Comparison of ENCODE assay signal across 19 mouse cellular contexts in the genomic region with DNA sequence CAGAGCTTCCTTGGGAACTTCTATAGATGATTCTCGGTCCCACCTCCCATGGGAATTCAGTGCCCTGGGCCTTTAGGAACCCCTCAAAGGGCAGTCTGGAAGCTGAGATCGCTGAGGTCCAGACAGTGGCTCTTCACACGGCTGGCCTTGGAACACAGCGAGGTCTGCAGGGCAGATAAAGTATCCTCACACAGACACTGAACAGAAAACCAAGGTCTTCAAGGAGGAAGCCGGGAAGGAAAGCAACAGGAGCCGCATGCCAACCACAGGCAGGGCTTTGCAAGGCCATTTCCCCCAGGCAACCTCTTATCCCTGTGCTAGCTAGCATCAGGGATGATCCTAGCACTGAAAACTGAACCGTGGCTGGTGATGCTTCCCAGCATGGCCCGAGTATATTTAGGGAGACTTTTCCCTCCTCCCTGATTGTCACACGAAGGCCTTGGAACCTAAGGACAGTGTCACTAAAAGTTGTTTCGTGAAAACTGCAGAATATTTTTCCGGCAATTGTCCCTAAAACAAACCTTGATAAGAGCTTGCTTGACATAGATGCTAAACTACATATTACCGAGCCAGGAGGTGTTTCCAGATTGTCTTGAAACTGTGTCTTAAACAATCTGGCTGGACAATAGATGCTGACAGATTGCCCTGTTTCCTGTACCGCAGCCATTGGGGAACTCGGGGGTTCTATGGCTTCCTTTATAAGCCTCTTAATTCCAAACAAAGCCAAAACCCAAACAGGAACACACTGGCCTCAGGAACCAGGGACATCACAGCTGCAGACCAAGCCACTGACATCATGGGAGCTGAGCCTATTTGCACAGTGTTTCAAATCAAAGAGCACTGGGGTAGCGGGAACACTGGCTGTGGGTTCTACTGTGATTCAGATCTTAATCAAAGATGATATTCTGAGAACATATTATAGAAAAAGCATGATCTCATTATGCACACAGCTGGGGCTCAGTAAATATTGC. TPM values are rescaled to one million over a fixed set of nuclear protein-coding genes. Genes with fewer than 3 reads are reported as not detected.
DNase-seq lines count a peak whose midpoint lies in the region; ATAC-seq and TF ChIP-seq lines count a peak whose summit lies in the region.
"Had no signal": no experiment of that assay in that cellular context is flagged by ENCODE, and none has a peak within 500 bp of the region (broad histone marks: within the 10 kb centered on the region; RNA-seq: fewer than 3 reads in every experiment).

No protein-coding gene starts in this region.

- H3K4me3 ChIP-seq in gastrocnemius, adult 2 months, result no peak overlapping the region
- H3K4me3 ChIP-seq in midbrain, embryonic 10.5 days, result no peak overlapping the region
- no peak overlapping the region for H3K4me3 ChIP-seq in midbrain, embryonic 16.5 days (ENCODE audit: low read depth, low read length)
- no peak overlapping the region for H3K4me3 ChIP-seq in stomach, embryonic 14.5 days (ENCODE audit: low read depth, low read length)
- H3K4me3 ChIP-seq: embryonic facial prominence, embryonic 13.5 days; heart, embryonic 13.5 days; limb, embryonic 13.5 days had no signal

- intact Hi-C loops in gastrocnemius, adult 2 months (cut with DNase I), result loop anchor here (2.0 kb wide), 1 partner anchor 45 kb away; no protein-coding TSS in a partner anchor

- no peak for ATAC-seq in midbrain, embryonic 16.5 days
- ATAC-seq in stomach, embryonic 14.5 days (ENCODE audit: insufficient number of reproducible peaks, insufficient read depth, low FRiP score, low read depth), result no peak

- no peak for TF ChIP-seq CTCF in gastrocnemius, adult 2 months (IDR thresholded peaks at IDR 0.05)

- H3K9me3 ChIP-seq in midbrain, embryonic 10.5 days (replicated peaks), result no peaks in the 10 kb centered on the region
- H3K9me3 ChIP-seq in midbrain, embryonic 16.5 days (replicated peaks; ENCODE audit: control insufficient read depth, low read length, poor library complexity, severe bottlenecking), result no peaks in the 10 kb centered on the region
- no peaks in the 10 kb centered on the region for H3K9me3 ChIP-seq in stomach, embryonic 14.5 days (ENCODE audit: control insufficient read depth, low read depth, low read length)
- H3K9me3 ChIP-seq: embryonic facial prominence, embryonic 13.5 days; heart, embryonic 13.5 days; limb, embryonic 13.5 days had no signal

- H3K4me2 ChIP-seq in midbrain, embryonic 16.5 days (ENCODE audit: low read length), result no peak overlapping the region
- no peak overlapping the region for H3K4me2 ChIP-seq in stomach, embryonic 14.5 days (replicated peaks; ENCODE audit: low read depth, low read length)
- H3K4me2 ChIP-seq: embryonic facial prominence, embryonic 13.5 days; heart, embryonic 13.5 days; limb, embryonic 13.5 days had no signal

- H3K27me3 ChIP-seq in midbrain, embryonic 10.5 days (ENCODE audit: low read depth, poor library complexity, severe bottlenecking), result peaks cover 12% of the 10 kb centered on the region; the same call in 1 of the 2 replicates
- H3K27me3 ChIP-seq in midbrain, embryonic 16.5 days (ENCODE audit: control insufficient read depth, insufficient read depth, low read depth, low read length), result no peaks in the 10 kb centered on the region
- no peaks in the 10 kb centered on the region for H3K27me3 ChIP-seq in stomach, embryonic 14.5 days (ENCODE audit: control insufficient read depth, insufficient read depth, low read length)
- H3K27me3 ChIP-seq: embryonic facial prominence, embryonic 13.5 days; heart, embryonic 13.5 days; limb, embryonic 13.5 days had no signal

- no peaks in the 10 kb centered on the region for H3K36me3 ChIP-seq in midbrain, embryonic 10.5 days
- H3K36me3 ChIP-seq in midbrain, embryonic 16.5 days (ENCODE audit: control insufficient read depth, insufficient read depth, low read length), result no peaks in the 10 kb centered on the region
- H3K36me3 ChIP-seq in stomach, embryonic 14.5 days (ENCODE audit: control insufficient read depth, insufficient read depth, low read length), result no peaks in the 10 kb centered on the region
- H3K36me3 ChIP-seq: embryonic facial prominence, embryonic 13.5 days; heart, embryonic 13.5 days; limb, embryonic 13.5 days had no signal

- DNase-seq in gastrocnemius, adult 2 months, result no peak
- DNase-seq in gastrocnemius, postnatal 4 days (ENCODE audit: low spot score in 2 of 2), result no peak
- peak; percentile 24 for DNase-seq in midbrain, embryonic 10.5 days (ENCODE audit: low spot score)
- peak; percentile 48 for DNase-seq in R1 (ENCODE audit: low read depth, low spot score)
- DNase-seq in kidney, adult 9 months, result no peak
- DNase-seq: cerebellum, postnatal 10 days; kidney, adult 11 months; layer of hippocampus, postnatal 36 days; lung, postnatal 10 days; midbrain, embryonic 14.5 days; right cerebral cortex, postnatal 14 days had no signal

- peak overlapping the region; percentile 53 for H3K27ac ChIP-seq in gastrocnemius, adult 2 months
- H3K27ac ChIP-seq in midbrain, embryonic 10.5 days (replicated peaks), result peak overlapping the region; percentile 29; the same call in 1 of the 2 replicates
- no peak overlapping the region for H3K27ac ChIP-seq in midbrain, embryonic 16.5 days (ENCODE audit: low read length)
- peak overlapping the region; percentile 27; the same call in 1 of the 2 replicates for H3K27ac ChIP-seq in stomach, embryonic 14.5 days (ENCODE audit: low read length)
- H3K27ac ChIP-seq: embryonic facial prominence, embryonic 13.5 days; heart, embryonic 13.5 days; hindbrain, postnatal 0 days; kidney, postnatal 0 days; limb, embryonic 13.5 days; liver, embryonic 14.5 days had no signal

- peaks cover 36% of the 10 kb centered on the region for H3K4me1 ChIP-seq in midbrain, embryonic 10.5 days
- H3K4me1 ChIP-seq in midbrain, embryonic 16.5 days (ENCODE audit: control insufficient read depth, insufficient read depth, low read length), result peaks cover 7% of the 10 kb centered on the region; the same call in 1 of the 2 replicates
- peaks cover 17% of the 10 kb centered on the region for H3K4me1 ChIP-seq in stomach, embryonic 14.5 days (ENCODE audit: control insufficient read depth, insufficient read depth, low read length)

- H3K9ac ChIP-seq in midbrain, embryonic 16.5 days (ENCODE audit: low read depth, low read length), result no peak overlapping the region
- no peak overlapping the region for H3K9ac ChIP-seq in stomach, embryonic 14.5 days (replicated peaks; ENCODE audit: low read depth, low read length)
- H3K9ac ChIP-seq: embryonic facial prominence, embryonic 13.5 days; heart, embryonic 13.5 days; limb, embryonic 13.5 days; liver, embryonic 14.5 days had no signal

- WGBS in midbrain, embryonic 10.5 days, result 40% methylated on average over 15 of the region's 15 CpGs
- WGBS in midbrain, embryonic 16.5 days, result 35% methylated on average over 15 of the region's 15 CpGs
- WGBS in stomach, embryonic 14.5 days, result 59% methylated on average over 15 of the region's 15 CpGs

RNA-seq across cellular contexts. Expression of gene Ptpn3, which starts 27.8 kb away (rescaled TPM):
- total RNA-seq in gastrocnemius, adult 2 months (2021), result 10 to 100 TPM; 29.8 to 77.3 TPM
- total RNA-seq in gastrocnemius, postnatal 4 days (2021), result 10 to 100 TPM; 11.0 to 15.6 TPM
- polyA plus RNA-seq in midbrain, embryonic 10.5 days (2016; fragmentation: Nextera tagmentation; extraction: Ambion mirVana), result 0.78 TPM in 2 replicates
- polyA plus RNA-seq in midbrain, embryonic 16.5 days (2015; fragmentation: Nextera tagmentation; extraction: Ambion mirVana), result 2.3 and 3.0 TPM in 2 replicates
- polyA plus RNA-seq in stomach, embryonic 14.5 days (2014; fragmentation: Nextera tagmentation; extraction: Ambion mirVana), result 8.1 and 9.6 TPM in 2 replicates

Comparison
In these comparisons a context has a peak if more than half of its experiments do, and no peak if none do; other contexts are left out.
1. DNase-seq: peak in midbrain, embryonic 10.5 days (single experiment) and R1 (single experiment); none in gastrocnemius, adult 2 months (single experiment), gastrocnemius, postnatal 4 days (0 of 2) and kidney, adult 9 months (single experiment).